Mouse (Mus musculus): ENCODE results near the gene Inpp5d.

GRCm38 (mm10) chr1:87709020-87709419 is 88.9 kb downstream of the Inpp5d start:
- no peak for TF ChIP-seq CTCF (IDR thresholded peaks at IDR 0.05; ENCODE audit: low read depth)
- TF ChIP-seq EP300 (optimal IDR thresholded peaks at IDR 0.05), result no peak
